Mouse (Mus musculus) adrenal gland, postnatal 36 days (tissue): ENCODE measurements around the gene Vmn1r188. TPM values are rescaled to one million over a fixed set of nuclear protein-coding genes. Genes with fewer than 3 reads are reported as not detected.
"Not testable (repeated sequence)": the region's sequence is repeated elsewhere in the genome, so short reads cannot be mapped to it uniquely, and the experiment has no call there.

ENCODE experiments used
- DNase-seq, 2 experiments: peaks; one replicate each; pipeline ENCODE4 v3.0.0; 2021; ENCODE audit warnings: mixed read lengths in 1 of 2
- long read RNA-seq, 2 experiments: library from polyadenylated mRNA; stranded (forward); transcript quantifications; one replicate each; pipeline ENCODE4 v2.0.0; 2021; ENCODE audit warnings: borderline sequencing depth in 2 of 2
- total RNA-seq, 2 experiments: library from RNA; stranded (reverse); gene quantifications; 2 replicates each; pipeline ENCODE4 v1.2.3; 2021

Vmn1r188 gene
- total RNA-seq = not detected
- long read RNA-seq, experiment 1 = 0 reads
- long read RNA-seq, experiment 2 = 0 reads

DNA sequence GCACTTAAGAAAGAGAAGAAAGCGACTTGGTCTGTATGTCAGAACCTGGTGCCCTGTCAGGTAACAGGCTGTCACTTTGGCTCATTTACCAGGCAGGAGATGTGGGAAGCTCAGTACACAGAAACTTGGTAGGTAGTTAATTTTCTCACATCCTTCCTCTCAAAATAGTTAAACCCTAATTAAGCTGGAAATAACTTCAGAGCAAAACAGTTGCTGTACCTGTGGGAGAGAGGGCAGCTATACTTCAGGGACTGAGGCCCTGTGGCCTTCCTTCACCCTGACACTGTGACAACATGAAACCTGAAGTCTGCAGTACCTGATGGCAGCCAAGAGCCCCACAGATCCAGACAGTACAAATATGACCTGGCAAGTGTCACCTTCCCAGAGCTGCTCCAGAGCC, at the start of gene Vmn1r188:
Vmn1r188 (plus strand) TSS at position 301 of the 400 bp plus-strand sequence.
- DNase-seq = not testable (repeated sequence)

DNA sequence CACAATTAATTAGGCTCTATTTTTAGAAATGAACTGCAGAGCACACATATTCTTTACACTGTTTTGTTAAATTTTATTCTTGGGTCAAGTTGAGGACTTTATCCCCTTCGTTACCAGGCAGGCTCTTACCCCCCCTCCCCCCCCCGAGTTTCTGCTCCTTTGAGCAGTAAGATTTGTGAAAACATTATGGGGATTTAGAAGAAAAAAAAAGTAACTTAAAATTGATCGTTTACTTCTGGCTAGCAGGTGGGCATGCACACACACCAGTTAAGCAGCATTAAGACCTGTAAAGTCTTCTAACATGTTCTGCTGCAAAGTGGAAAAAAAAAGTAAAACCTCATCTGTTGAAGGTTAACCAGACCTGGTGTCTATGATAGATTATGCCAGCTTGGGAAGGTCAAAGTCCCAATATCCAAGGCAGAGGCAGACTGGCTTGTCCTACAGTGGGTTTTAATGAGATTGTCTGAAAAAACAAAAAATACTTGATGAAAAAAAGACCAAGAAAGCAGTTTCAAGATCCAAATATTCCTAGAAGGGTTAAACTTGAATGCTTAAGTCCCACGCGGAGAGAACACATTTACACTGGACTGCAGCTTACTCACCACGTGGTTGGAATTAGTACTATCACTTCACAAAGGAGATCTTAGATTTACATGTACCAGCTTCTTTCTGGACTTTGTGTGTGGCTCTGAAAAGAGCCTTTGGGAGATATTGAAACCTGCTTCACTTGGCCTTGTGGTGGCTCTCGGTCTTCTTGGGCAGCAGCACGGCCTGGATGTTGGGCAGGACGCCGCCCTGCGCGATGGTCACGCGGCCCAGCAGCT, 49.6 kb upstream of the Vmn1r188 start:
- DNase-seq = no peak

DNA sequence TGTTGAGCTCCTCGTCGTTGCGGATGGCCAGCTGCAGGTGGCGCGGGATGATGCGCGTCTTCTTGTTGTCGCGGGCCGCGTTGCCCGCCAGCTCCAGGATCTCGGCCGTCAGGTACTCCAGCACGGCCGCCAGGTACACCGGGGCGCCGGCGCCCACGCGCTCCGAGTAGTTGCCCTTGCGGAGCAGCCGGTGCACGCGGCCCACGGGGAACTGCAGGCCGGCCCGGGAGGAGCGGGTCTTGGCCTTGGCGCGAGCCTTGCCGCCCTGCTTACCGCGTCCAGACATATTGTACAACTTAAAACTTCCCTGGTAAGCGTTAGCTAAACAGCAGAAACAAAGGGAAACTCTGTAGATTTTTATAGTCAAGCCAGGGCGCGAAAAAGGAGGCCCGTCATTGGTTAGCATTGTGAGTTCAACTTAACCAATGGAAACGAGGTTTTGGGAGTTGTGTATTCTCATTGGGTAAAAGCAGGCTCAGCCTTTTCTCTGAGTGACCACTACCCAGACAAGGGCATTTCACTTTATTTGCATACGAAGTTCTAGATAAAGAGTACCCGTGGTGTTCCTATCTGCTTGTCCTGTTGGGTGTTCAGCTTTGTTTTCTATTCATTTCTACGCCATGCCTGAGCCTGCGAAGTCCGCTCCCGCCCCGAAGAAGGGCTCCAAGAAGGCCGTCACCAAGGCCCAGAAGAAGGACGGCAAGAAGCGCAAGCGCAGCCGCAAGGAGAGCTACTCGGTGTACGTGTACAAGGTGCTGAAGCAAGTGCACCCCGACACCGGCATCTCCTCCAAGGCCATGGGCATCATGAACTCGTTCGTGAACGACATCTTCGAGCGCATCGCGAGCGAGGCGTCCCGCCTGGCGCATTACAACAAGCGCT, 48.7 kb upstream of the Vmn1r188 start, which contains the start of the genes Hist1h2ah and Hist1h2bk:
Hist1h2ah (minus strand) TSS at position 302 of the 882 bp plus-strand sequence.
Hist1h2bk (plus strand) TSS at position 604 of the 882 bp plus-strand sequence.
- DNase-seq = peak; percentile 72 to 82

DNA sequence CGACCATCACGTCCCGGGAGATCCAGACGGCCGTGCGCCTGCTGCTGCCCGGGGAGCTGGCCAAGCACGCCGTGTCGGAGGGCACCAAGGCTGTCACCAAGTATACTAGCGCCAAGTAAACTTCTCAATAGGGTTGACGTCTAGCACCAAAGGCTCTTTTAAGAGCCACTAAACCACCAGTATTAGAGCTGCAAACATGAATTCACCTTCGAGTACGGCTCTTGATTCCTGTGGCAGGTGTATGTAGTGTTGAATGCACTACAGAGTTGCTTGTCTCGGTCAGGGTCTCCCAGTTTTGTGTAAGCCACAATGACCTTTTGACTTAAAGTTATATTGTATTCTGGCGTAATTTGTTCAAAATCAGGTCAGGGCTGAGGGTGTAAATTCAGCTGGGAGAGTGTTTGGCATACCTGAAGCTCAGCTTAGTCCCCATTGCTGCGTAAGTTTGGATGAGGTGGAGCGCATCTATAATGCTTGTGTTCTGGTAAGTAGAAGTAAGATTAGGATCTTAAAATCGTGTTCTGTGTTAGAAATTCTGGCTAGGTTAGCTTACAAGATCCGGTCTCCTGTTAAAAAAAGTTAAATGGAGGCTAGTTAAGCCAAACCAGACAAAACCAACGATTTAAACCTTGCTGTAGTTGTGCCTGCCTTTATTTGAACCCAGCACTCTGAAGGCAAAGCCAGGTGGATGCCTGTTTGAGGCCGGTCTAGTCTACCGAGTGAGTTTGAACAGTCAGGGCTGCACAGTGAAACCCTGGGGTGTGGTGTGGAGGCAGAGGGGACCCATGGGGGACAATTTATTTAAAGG, 47.9 kb upstream of the Vmn1r188 start:
- no peak for DNase-seq

DNA sequence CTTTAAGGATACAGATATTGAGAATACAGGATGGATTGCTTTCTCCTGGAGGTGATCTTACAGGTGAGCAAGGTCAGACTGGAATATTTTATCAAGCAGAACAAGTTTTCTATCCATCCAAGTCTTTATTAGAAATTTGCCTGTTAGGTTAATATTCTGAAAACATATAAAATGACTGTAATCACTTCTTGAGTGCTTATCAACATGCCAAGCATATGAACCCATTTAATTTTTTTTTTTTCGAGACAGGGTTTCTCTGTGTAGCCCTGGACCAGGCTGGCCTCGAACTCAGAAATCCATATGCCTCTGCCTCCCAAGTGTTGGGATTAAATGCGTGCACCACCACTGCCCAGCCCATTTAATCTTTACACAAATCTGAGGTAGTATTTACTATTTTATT, 47.3 kb upstream of the Vmn1r188 start:
- no peak for DNase-seq

DNA sequence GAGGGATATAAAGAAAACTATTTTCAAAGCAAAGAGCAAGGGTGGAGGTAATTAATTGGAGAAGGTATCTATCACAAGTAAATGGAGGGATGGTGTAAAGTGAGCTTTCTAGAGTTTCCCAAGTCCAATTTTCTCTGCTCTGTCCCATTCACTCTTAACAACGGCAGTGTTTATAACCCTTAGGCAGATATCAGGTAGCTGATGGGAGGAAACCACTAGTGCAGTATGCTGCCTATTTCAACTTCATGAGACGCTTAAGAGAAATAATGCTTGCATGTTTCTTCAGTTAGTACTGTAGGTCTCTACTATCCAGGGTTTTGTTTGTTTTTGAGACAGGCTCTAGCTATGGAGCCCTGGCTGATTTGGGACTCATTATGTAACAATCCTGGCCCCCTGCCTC, 46.8 kb upstream of the Vmn1r188 start:
- no peak for DNase-seq

DNA sequence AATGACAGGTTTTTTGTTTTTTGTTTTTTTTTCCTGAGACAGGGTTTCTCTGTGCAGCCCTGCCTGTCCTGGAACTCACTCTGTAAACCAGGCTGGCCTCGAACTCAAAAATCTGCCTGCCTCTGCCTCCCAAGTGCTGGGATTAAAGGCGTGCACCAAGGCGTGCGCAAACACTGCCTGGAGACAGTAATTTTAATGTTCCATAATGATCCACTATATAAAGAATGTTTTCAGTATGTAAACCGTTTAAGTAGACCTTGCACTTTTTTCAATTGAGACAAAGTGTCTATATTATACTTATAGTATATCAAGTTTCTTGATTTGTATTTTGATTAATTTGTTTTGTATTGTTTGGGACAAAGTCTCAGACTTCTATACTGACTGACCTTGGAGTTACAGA, 44.9 kb upstream of the Vmn1r188 start:
- DNase-seq = no peak

DNA sequence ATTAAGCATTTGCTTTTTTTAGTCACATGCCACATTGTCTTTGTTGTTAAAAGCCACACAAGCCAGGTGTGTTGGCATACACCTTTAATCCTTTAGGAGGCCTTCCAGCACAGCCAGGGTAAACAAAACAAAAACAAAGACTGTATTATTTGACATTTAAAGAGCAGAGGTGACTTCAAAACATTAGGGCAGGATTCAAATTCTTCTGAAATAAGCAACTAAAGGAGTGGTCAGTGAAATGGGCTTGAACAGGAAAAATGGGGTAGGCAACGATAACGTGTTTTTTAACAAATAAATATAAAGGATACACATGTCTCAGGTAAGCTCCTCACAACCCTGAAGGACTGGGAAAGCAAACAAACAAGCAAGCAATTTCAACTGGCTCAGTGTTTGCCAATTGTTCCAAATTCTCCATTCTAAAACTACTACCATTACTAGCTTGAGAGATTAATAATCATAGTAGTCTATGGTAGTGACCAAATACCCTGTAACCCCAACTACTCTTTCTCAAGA, 44.2 kb upstream of the Vmn1r188 start:
- no peak for DNase-seq

DNA sequence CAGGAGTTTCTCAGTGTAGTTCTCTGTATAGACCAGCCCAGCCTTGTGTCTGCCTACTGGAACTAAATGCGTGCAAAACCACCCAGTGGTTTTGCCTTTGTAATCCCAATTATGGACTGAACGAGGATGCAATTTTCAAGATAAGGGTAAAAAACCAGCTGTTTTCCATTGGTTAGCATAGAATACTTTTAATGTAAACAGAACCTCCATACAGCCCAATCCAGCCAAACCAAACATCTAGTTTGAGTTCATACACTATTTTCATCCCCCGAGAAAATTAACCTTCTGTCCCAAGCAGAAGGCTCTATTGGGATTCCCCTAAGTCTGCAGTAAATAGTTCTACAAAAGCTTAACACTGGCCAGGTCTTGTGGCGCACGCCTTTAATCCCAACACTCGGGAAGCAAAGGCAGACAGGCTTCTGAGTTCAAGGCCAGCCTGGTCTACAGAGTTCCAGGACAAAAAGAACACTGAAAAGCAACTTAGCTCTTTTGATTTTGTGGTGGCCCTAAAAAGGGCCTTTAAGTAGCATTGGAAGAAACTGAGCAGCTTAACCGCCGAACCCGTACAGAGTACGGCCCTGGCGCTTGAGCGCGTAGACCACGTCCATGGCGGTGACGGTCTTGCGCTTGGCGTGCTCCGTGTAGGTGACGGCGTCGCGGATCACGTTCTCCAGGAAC, 43.6 kb upstream of the Vmn1r188 start:
- DNase-seq = no peak

DNA sequence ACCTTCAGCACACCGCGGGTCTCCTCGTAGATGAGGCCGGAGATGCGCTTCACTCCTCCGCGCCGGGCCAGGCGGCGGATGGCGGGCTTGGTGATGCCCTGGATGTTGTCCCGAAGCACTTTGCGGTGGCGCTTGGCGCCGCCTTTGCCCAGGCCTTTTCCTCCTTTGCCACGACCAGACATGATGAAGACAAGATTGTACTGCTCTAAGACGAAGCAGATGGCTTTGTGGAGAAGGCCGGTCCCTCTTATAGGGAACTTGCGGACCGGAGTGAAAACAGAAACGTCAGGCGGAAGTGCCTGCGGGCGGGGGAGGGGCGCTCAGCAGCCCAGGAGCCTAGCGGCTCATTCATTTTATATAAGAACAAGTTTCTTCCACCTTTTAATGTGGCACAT, 43.1 kb upstream of the Vmn1r188 start, which contains the start of gene Hist1h4i:
Hist1h4i (minus strand) TSS at position 221 of the 395 bp plus-strand sequence.
- peak; percentile 95 to 96 for DNase-seq

DNA sequence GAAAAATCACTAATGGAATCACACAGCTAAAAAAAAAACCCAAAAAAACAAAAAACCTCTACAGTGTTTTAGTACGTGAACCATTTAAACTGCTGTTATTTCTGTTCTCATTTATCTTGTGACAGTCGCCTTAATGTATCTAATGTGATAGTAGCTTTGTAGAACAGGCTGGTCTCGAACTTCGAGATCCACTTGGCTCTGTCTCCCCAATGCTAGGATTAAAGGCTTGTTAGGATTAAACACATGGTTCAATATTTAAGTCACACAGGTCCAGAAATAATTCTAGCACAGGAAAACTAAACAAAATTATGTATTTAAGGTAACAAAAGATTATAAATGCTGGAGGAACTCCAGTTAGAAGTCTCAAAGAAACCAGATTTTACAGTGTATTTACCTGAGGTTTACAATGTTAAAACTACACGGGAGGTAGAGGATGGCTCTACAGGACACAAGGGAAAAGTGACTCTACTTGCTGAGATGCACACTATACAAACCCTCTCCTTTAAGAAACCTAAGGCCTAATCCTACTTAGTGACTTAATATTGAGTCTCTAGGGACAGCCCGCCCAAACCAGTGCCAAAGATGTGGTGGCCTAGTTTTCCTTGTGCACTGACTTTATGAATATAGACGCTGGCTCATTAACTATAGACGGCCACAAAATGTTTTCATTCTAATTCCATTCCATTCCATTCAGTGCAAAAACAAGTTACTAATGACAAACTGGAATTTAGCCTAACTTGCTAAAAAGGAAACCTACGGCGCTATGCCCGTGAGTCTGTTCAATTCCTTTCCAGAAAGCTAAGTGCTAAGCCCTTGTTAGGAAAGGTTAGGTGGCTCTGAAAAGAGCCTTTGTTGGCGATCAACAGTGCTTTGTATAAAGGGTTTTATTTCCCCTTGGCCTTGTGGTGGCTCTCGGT, 42.3 kb upstream of the Vmn1r188 start:
- DNase-seq = no peak

DNA sequence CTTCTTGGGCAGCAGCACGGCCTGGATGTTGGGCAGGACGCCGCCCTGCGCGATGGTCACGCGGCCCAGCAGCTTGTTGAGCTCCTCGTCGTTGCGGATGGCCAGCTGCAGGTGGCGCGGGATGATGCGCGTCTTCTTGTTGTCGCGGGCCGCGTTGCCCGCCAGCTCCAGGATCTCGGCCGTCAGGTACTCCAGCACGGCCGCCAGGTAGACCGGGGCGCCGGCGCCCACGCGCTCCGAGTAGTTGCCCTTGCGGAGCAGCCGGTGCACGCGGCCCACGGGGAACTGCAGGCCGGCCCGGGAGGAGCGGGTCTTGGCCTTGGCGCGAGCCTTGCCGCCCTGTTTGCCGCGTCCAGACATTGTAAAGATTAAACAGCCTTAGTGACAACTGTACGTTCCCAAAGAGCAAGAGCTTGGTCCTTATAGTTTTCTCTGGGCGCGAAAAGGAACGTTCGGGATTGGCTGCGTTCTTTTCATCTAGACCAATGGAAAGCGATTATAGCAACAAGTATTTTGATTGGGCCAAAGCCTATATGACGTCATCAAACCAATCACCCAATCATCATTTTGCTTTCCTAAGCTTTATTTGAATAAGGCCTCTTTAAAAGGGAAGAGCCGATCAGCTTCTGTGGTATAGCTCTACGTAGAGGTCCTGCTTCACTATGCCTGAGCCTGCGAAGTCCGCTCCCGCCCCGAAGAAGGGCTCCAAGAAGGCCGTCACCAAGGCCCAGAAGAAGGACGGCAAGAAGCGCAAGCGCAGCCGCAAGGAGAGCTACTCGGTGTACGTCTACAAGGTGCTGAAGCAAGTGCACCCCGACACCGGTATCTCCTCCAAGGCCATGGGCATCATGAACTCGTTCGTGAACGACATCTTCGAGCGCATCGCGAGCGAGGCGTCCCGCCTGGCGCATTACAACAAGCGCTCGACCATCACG, 41.4 kb upstream of the Vmn1r188 start, which contains the start of the genes Hist1h2ag and Hist1h2bj:
Hist1h2ag (minus strand) TSS at position 377 of the 935 bp plus-strand sequence.
Hist1h2bj (plus strand) TSS at position 647 of the 935 bp plus-strand sequence.
- peak; percentile 78 to 79 for DNase-seq

DNA sequence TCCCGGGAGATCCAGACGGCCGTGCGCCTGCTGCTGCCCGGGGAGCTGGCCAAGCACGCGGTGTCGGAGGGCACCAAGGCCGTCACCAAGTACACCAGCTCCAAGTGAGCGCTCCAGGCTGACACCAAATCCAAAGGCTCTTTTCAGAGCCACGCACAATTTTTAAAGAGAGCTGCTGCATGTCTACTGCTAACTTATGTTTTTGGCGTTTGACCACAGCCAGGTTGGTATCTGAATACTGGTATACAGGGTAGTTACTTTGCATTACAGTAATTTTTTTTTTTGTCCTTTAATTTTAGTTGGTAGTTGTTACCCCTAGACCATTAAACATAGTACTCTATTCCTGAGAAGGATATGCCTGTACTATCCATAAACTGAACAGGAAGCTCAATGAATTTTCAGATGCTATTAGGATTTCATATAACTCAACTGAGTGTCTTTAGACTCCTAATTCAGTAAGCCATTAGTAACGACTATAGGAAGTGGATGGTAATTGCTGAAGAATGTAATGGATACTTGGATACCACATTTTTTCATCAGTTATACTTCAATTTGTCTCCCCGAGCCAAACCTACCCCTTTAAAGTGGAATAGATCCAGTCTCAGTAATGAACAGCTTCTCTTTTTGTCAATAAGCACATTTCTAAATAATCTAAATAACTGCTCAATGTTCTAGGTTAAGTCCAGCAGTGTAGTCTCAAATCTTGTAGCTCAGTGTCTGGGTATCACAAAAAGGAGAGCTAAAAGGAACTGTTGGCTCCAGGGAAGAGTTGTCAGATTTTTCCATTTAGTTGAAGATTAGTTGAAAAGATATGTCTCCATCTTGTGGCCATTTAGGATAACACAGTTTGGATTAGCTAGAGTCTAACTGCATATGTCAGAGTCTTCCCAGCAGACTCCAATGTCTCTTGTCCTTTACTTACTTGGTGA, 40.5 kb upstream of the Vmn1r188 start:
- no peak for DNase-seq

DNA sequence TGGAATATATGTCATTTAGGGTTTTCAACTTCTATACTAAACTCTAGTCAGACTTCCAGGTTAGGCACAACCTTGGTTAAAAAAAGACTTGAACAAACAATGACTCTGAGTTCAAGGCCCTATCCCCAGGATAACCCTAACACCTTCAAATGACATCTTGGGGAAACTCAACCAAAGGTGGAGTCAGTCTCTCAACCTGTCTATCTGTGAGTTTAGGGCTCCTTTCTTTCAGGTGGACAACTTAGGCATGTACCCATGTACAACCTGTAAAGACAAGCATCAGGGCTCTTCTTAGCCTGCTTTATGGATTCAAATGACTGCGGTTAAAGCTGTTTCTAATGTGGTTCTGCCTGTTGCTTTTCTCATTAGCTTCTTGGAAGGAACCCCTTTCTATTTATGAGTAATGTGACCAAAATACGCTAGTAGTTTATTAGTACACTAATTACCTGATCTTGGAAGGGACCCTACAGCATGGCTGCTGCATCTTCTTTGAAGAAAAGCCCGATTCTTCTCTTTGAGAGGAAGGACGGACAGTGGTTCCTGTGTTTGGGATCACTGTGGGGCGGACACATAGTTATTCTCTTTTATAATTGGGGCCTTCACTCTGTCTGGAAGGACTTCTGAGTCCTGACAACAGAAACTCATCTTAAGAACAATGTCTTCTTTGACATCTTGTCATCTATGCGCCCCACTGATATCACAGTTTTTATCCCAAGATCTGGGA, 39.6 kb upstream of the Vmn1r188 start:
- DNase-seq = no peak

DNA sequence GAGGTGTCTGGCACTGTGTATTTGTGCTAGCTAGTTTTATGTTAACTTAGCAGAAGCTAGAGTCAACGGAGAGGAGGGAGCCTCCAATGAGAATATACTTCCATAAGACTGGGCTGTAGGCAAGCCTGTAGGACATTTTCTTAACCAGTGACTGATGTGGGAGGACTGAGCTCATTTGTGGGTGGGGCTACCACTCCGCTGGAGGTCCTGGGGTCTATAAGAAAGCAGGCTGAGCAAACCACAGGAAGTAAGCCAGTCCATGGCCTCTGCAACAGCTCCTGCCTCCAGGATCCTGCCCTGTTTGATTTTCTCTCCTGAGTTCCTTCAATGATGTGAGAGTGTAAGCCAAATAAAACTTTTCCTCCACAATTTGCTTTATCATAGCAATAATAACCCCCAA, 38.9 kb upstream of the Vmn1r188 start:
- DNase-seq = no peak

DNA sequence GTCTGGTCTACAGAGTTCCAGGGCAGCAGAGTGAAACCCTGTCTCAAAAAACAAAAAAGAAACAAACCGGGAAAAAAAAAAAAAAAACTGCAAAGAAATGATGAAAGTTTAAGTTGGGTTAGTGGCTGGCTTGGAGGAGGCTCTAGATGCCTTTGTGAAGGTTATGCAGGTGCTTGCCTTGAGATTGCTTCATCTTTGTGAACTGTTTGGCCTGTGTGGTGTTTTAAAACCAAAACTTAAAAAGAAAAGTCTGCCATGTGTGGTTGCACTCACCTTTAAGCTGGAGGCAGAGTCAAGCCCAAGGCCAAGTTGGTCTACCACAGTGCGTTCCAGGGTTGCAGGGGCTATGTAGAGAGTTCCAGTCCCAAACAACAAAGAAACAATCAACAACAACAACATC, 35.2 kb upstream of the Vmn1r188 start:
- DNase-seq = no peak
